Mouse (Mus musculus): ENCODE data around the gene Atp1b3. TPM values are rescaled to one million over a fixed set of nuclear protein-coding genes. Genes with fewer than 3 reads are reported as not detected.

Atp1b3 gene
- polyA plus RNA-seq, 1 experiment from 2014 or later = 172 TPM

DNA sequence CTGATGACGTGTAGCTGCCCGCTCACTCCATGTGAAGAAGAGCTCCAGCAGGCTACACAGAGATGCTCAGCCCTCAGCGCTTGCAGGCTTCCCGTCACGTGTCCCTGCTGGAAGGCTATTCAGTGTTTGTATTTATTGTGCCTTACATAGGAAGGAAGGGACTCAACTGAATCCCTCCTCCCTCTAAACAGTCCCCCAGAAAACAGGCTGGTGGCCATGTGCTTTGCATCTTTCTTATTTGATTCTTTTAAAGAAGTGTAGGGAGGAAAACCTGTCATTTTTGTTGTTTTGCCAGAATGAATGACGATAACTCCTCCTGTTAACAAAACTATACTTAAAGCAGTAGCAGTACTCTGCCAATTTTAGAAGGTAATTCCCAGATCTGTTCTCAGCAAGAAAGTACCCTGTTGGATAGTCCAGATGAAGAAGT is 43.7 kb downstream of the Atp1b3 start:
- peak; percentile 49; the same call in 1 of the 2 replicates for ATAC-seq (replicated peaks; ENCODE audit: low FRiP score)
- no peaks in the 10 kb centered on the region for H3K27me3 ChIP-seq
- H3K27ac ChIP-seq = no peak overlapping the region
- H3K4me2 ChIP-seq = no peak overlapping the region
- H3K4me3 ChIP-seq (replicated peaks) = no peak overlapping the region
- peaks cover 41% of the 10 kb centered on the region for H3K36me3 ChIP-seq
- 75% methylated on average over 6 of the region's 6 CpGs for WGBS
- H3K9me3 ChIP-seq (replicated peaks) = no peaks in the 10 kb centered on the region
- peaks cover 8% of the 10 kb centered on the region; the same call in 1 of the 2 replicates for H3K4me1 ChIP-seq
- no peak overlapping the region for H3K9ac ChIP-seq

DNA sequence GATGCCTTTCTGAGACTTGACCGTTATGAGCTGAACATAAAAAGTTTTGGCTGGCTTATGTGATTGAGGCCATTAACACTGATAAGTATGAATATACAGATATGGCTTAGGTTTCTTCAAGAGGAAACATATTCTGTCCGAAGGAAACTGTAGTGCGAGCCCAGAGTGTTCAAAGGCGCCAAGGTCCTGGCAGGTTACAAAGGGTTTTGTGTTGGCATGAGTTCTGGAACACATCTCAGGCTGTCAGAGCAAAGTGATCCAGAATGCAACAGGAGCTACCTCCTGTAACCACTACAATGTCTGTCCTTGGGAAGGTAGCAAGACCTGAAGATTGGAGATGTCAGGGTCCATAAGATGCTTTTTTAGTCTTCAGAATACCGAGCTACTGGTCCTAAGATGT is 44.9 kb downstream of the Atp1b3 start:
- H3K27me3 ChIP-seq = no peaks in the 10 kb centered on the region
- no peak overlapping the region for H3K27ac ChIP-seq
- 90% methylated on average over 5 of the region's 5 CpGs for WGBS
- H3K36me3 ChIP-seq = peaks cover 53% of the 10 kb centered on the region
- H3K4me1 ChIP-seq = peaks cover 2% of the 10 kb centered on the region; the same call in 1 of the 2 replicates
- ATAC-seq (replicated peaks; ENCODE audit: low FRiP score) = no peak
- no peak overlapping the region for H3K9ac ChIP-seq
- no peaks in the 10 kb centered on the region for H3K9me3 ChIP-seq (replicated peaks)
- H3K4me3 ChIP-seq (replicated peaks) = no peak overlapping the region
- no peak overlapping the region for H3K4me2 ChIP-seq

DNA sequence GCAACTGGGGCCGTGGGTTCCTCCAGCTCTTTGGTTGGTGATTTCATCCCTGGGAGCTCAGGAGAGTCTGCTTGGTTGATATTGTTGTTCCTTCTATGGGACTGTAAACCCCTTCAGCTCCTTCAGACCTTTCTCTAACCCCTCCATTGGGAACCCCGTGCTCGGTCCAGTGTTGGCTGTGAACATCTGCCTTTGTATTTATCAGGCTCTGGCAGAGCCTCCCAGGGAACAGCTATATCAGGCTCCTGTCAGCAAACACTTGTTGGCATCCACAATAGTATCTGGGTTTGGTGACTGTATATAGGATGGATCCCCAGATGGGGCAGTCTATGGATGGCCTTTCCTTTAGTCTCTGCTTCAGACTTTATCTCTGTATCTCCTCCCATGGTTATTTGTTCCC is 52.2 kb downstream of the Atp1b3 start:
- Histone ChIP-seq H3K9ac (no peak overlapping the region), H3K4me1 (no peaks in the 10 kb centered on the region), H3K9me3 (replicated peaks) (no peaks in the 10 kb centered on the region), H3K4me2 (no peak overlapping the region), H3K36me3 (peaks cover 86% of the 10 kb centered on the region), H3K4me3 (replicated peaks) (no peak overlapping the region), H3K27ac (no peak overlapping the region), H3K27me3 (no peaks in the 10 kb centered on the region)
- no peak for ATAC-seq (replicated peaks; ENCODE audit: low FRiP score)
- whole genome bisulfite sequencing = 97% methylated on average over 3 of the region's 3 CpGs

GRCm38 (mm10) chr9:96308816-96309215 is 55.4 kb downstream of the Atp1b3 start:
- Histone ChIP-seq H3K4me3 (replicated peaks) (no peak overlapping the region), H3K27ac (no peak overlapping the region), H3K36me3 (peaks cover 84% of the 10 kb centered on the region), H3K9me3 (replicated peaks) (no peaks in the 10 kb centered on the region), H3K4me2 (no peak overlapping the region), H3K27me3 (no peaks in the 10 kb centered on the region), H3K9ac (no peak overlapping the region), H3K4me1 (no peaks in the 10 kb centered on the region)
- ATAC-seq (replicated peaks; ENCODE audit: low FRiP score) = no peak
- 90% methylated on average over 3 of the region's 3 CpGs for WGBS

GRCm38 (mm10) chr9:96299324-96300008 is 64.8 kb downstream of the Atp1b3 start:
- no peak overlapping the region for H3K27ac ChIP-seq
- H3K27me3 ChIP-seq = no peaks in the 10 kb centered on the region
- H3K9ac ChIP-seq = no peak overlapping the region
- 94% methylated on average over 3 of the region's 3 CpGs for WGBS
- H3K36me3 ChIP-seq = peaks cover 71% of the 10 kb centered on the region
- no peak for ATAC-seq (replicated peaks; ENCODE audit: low FRiP score)
- no peaks in the 10 kb centered on the region for H3K4me1 ChIP-seq
- no peaks in the 10 kb centered on the region for H3K9me3 ChIP-seq (replicated peaks)
- H3K4me3 ChIP-seq (replicated peaks) = no peak overlapping the region
- H3K4me2 ChIP-seq = no peak overlapping the region

DNA sequence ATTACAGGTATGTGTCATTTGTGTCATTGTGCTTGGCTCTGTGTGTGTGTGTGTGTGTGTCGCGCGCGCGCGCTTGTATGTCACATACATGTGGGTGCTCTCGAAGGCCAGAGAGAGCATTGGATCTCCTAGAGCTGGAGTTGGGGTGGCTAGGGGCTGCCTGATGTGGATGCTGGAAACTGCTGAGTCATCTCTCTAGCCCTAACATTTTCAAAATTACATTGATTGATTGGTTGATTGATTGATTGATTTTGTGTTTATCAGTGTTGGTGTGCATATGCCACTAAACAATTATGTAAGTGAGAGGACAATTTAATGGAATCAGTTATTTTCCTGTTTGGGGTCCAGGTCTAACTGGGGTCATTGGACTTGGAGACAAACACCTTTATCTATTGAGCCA is 72.1 kb downstream of the Atp1b3 start:
- WGBS = over 99% methylated on average over 7 of the region's 7 CpGs
- Histone ChIP-seq H3K4me1 (no peaks in the 10 kb centered on the region), H3K4me3 (replicated peaks) (no peak overlapping the region), H3K4me2 (no peak overlapping the region), H3K9me3 (replicated peaks) (no peaks in the 10 kb centered on the region), H3K27me3 (no peaks in the 10 kb centered on the region), H3K27ac (no peak overlapping the region), H3K36me3 (peaks cover 37% of the 10 kb centered on the region), H3K9ac (no peak overlapping the region)
- ATAC-seq (replicated peaks; ENCODE audit: low FRiP score) = no peak

DNA sequence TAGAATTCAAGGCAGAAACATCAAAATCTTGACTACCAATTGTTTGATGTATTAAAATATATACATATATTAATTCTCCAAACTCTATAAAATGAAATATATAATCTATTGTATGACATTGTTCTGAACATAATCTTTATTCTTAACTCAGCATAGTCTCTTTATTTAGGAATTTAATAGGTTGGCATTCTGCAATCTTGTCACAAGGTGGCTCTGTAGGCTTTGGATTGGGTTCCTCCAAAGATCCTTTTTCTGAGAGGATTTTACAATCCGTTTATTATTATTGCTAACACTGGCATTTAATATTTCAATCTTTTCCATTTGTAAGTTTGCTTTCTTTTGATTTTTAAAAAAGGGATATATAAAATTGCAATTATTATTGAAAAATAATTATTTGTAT is 79.3 kb downstream of the Atp1b3 start:
- H3K9me3 ChIP-seq (replicated peaks) = no peaks in the 10 kb centered on the region
- H3K9ac ChIP-seq = no peak overlapping the region
- no peak overlapping the region for H3K27ac ChIP-seq
- no peak overlapping the region for H3K4me2 ChIP-seq
- H3K27me3 ChIP-seq = no peaks in the 10 kb centered on the region
- 32% methylated on average over 1 of the region's 1 CpGs for WGBS
- H3K4me3 ChIP-seq (replicated peaks) = no peak overlapping the region
- peaks cover 12% of the 10 kb centered on the region; the same call in 1 of the 2 replicates for H3K36me3 ChIP-seq
- no peaks in the 10 kb centered on the region for H3K4me1 ChIP-seq
- no peak for ATAC-seq (replicated peaks; ENCODE audit: low FRiP score)

Other genes with a start within 250 kb of the Atp1b3 start
- gene Gk5, start 245.1 kb downstream of the Atp1b3 start, polyA plus RNA-seq (2015; fragmentation: Nextera tagmentation; extraction: Ambion mirVana) = 5.5 and 5.7 TPM in 2 replicates
- 45.4 and 48.9 TPM in 2 replicates for gene Tfdp2, start 168.2 kb downstream of the Atp1b3 start, polyA plus RNA-seq (2015; fragmentation: Nextera tagmentation; extraction: Ambion mirVana)
- gene Rnf7, start 114.2 kb upstream of the Atp1b3 start, polyA plus RNA-seq (2015; fragmentation: Nextera tagmentation; extraction: Ambion mirVana) = 208 and 216 TPM in 2 replicates
- not detected in 2 replicates for gene Gm28729, start 160.8 kb upstream of the Atp1b3 start, polyA plus RNA-seq (2015; fragmentation: Nextera tagmentation; extraction: Ambion mirVana)